Mouse (Mus musculus) embryonic fibroblast, embryonic 13.5 days (primary cell): Measurements from ENCODE around the gene Plekhm2.

Experiments used
- CTCF ChIP-seq: IDR thresholded peaks from 2 replicates; pipeline ENCODE4 v1.5.1; 2011; ENCODE audit warnings: mild to moderate bottlenecking, control low read depth, low read length, moderate library complexity, borderline replicate concordance; ENCODE audit not compliant: insufficient read depth
- POLR2A ChIP-seq: IDR thresholded peaks from 2 replicates; pipeline ENCODE4 v1.6.1; 2011; ENCODE audit warnings: low read depth, mild to moderate bottlenecking, control low read depth, low read length, moderate library complexity

- no peak for TF ChIP-seq POLR2A
- no peak for TF ChIP-seq CTCF
Observed at GRCm38 (mm10) chr4:141630021-141630420, 34.7 kb downstream of the Plekhm2 start.
